ENCODE assay signal across 15 mouse cellular contexts in genomic region chr4:49149251-49149650, GRCm38 (mm10).
"Had no signal": no experiment of that assay in that cellular context is flagged by ENCODE, and none has a peak within 500 bp of the region (broad histone marks: within the 10 kb centered on the region; RNA-seq: fewer than 3 reads in every experiment).

No protein-coding gene starts in this region.

- ATAC-seq: inflammation-experienced regulatory T-cells, adult 6 months had no signal

- DNase-seq: kidney, adult 8-10 months; kidney, postnatal 10 days; kidney, postnatal 4 days; liver; lung, postnatal 14 days; thymus, postnatal 4 days had no signal

- H3K9me3 ChIP-seq: limb, embryonic 12.5 days; lung, embryonic 15.5 days; megakaryocyte, embryonic 14.5 days; neural tube, embryonic 12.5 days had no signal

- H3K4me3 ChIP-seq: layer of hippocampus, adult 2 months; limb, embryonic 12.5 days; lung, embryonic 15.5 days; megakaryocyte, embryonic 14.5 days; neural tube, embryonic 12.5 days had no signal

- H3K36me3 ChIP-seq: limb, embryonic 12.5 days; lung, embryonic 15.5 days; neural tube, embryonic 12.5 days had no signal

- H3K4me1 ChIP-seq: lung, embryonic 15.5 days; megakaryocyte, embryonic 14.5 days; neural tube, embryonic 12.5 days had no signal

- H3K4me2 ChIP-seq: limb, embryonic 12.5 days; lung, embryonic 15.5 days; midbrain, embryonic 11.5 days; neural tube, embryonic 12.5 days had no signal

- H3K27ac ChIP-seq: layer of hippocampus, adult 2 months; limb, embryonic 12.5 days; lung, embryonic 15.5 days; macrophage; neural tube, embryonic 12.5 days; stomach, postnatal 0 days had no signal

- H3K27me3 ChIP-seq: limb, embryonic 12.5 days; lung, embryonic 15.5 days; megakaryocyte, embryonic 14.5 days; neural tube, embryonic 12.5 days had no signal

- H3K9ac ChIP-seq: limb, embryonic 12.5 days; lung, embryonic 15.5 days; neural tube, embryonic 12.5 days had no signal
